Mouse (Mus musculus): Measurements from ENCODE around the gene Col5a1. TPM values are rescaled to one million over a fixed set of nuclear protein-coding genes. Genes with fewer than 3 reads are reported as not detected.

Col5a1 gene
- polyA plus RNA-seq, 1 experiment, result not detected

DNA sequence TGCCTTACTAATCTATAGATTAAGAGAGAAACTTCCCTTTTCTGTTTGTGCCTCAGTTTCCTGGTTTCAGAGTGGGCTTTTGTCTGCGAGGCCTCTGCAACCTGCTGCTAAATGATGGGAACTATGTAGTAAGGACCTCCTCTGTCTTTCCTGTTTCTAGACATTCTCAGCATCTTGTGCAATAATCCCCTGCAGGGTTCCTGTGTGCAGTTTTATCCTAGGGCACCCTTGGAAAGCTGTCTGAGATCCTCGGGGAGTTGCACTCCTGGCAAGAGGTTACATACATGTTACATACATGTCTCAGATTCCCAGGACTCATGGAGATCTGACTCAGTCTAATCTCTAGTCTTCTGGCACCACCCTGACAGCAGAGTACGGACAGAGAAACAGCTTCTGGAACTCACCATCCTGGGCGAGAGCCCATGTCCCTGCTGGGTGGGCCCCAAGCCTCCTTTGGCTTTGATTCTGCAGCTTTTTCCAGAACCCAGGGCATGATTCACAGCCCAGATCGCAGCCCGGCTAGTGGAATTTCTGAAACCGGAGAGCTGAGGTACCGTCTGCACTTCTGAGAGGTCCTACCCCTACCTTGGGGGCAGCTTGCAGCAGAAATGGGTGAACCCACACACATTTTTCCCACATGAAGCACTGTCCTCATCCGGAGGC lies 24.5 kb upstream of the Col5a1 start:
- H3K27ac ChIP-seq (ENCODE audit: insufficient read depth, low read depth, low read length), result no peak overlapping the region
- 79% methylated on average over 9 of the region's 9 CpGs for WGBS
- TF ChIP-seq POLR2A (IDR thresholded peaks at IDR 0.05; ENCODE audit: insufficient read depth, low read depth, low read length) (no peak), CTCF (IDR thresholded peaks at IDR 0.05; ENCODE audit: insufficient read depth, low read depth, low read length) (no peak)
- peaks cover 17% of the 10 kb centered on the region for H3K4me1 ChIP-seq (ENCODE audit: control insufficient read depth, insufficient read depth, low read length)
- no peak overlapping the region for H3K4me3 ChIP-seq (ENCODE audit: insufficient read depth, low read depth, low read length)

DNA sequence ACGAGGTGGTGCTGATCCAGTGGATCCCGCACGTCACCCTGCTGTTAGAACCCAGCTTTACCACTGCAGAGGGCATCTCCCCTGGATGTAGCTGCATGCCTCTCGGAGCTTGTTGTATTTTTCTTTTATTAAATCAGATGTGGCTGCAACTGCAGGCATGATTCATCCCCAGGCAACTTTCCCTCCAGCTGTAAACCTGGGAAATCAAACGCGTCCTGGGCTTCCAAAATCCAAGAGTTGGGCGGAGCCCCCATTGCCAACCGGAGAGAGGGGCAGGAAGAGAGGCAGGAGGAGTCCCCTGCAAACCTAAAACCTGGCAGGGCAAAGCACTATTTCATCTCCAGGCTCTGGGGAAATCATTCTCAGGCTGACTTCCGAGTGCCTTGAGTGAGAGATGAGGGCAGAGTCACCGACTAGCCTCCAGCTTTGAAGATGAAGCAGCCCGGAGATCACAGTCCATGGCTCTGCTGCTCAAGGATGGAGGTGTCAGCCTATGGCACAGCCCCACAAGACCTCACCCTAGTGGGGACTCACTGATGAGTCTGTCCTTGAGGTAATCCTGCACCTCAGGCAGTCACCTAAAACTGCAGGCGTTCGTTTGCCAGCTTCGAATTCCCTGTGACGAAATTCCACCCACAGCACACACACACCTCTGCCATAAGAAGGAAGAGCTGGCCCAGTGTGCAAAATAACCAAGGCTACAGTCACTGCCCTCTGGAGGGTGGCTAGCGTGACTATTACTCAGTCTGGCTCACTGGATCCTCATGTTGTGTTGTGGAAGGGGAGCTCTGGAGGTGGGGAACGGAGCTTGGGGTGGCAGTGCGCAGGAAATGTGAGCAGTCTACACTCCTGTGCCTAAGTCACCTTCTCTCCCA lies 21.5 kb upstream of the Col5a1 start:
- 73% methylated on average over 18 of the region's 18 CpGs for WGBS
- no peak for TF ChIP-seq POLR2A (IDR thresholded peaks at IDR 0.05; ENCODE audit: insufficient read depth, low read depth, low read length)
- no peak for TF ChIP-seq CTCF (IDR thresholded peaks at IDR 0.05; ENCODE audit: insufficient read depth, low read depth, low read length)
- peaks cover 4% of the 10 kb centered on the region; the same call in 1 of the 2 replicates for H3K4me1 ChIP-seq (ENCODE audit: control insufficient read depth, insufficient read depth, low read length)
- H3K27ac ChIP-seq (ENCODE audit: insufficient read depth, low read depth, low read length), result no peak overlapping the region
- no peak overlapping the region for H3K4me3 ChIP-seq (ENCODE audit: insufficient read depth, low read depth, low read length)

GRCm38 (mm10) chr2:27870586-27870985 lies 15.6 kb upstream of the Col5a1 start:
- Histone ChIP-seq H3K4me1 (ENCODE audit: control insufficient read depth, insufficient read depth, low read length) (no peaks in the 10 kb centered on the region; the same call in 1 of the 2 replicates), H3K4me3 (ENCODE audit: insufficient read depth, low read depth, low read length) (no peak overlapping the region), H3K27ac (ENCODE audit: insufficient read depth, low read depth, low read length) (no peak overlapping the region)
- no peak for TF ChIP-seq POLR2A (IDR thresholded peaks at IDR 0.05; ENCODE audit: insufficient read depth, low read depth, low read length)
- TF ChIP-seq CTCF (IDR thresholded peaks at IDR 0.05; ENCODE audit: insufficient read depth, low read depth, low read length), result no peak
- WGBS, result 100% methylated on average over 1 of the region's 1 CpGs

DNA sequence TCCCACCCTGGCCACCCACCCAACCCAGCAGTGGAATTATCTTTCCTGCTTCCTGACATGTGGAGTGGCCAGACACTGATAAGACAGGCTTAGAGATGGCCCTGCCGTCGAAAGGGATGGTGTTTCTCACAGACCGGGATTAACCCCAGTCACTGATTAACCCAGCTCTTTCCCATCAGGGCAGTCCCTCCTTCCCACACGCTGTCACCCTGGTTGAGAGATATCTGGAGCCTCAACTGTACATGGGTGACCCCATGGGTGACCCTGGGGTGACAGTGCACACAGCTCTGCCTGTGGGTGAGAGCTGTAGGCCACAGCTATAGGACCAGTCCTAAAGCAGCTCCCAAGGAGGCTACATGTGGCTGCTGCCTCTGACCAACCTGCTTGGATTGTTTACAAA lies 15.2 kb upstream of the Col5a1 start:
- no peak for TF ChIP-seq POLR2A (IDR thresholded peaks at IDR 0.05; ENCODE audit: insufficient read depth, low read depth, low read length)
- TF ChIP-seq CTCF (IDR thresholded peaks at IDR 0.05; ENCODE audit: insufficient read depth, low read depth, low read length), result no peak
- no peak overlapping the region for H3K27ac ChIP-seq (ENCODE audit: insufficient read depth, low read depth, low read length)
- no peak overlapping the region for H3K4me3 ChIP-seq (ENCODE audit: insufficient read depth, low read depth, low read length)
- no peaks in the 10 kb centered on the region; the same call in 1 of the 2 replicates for H3K4me1 ChIP-seq (ENCODE audit: control insufficient read depth, insufficient read depth, low read length)
- 81% methylated on average over 4 of the region's 4 CpGs for WGBS

- TF ChIP-seq POLR2A (IDR thresholded peaks at IDR 0.05; ENCODE audit: insufficient read depth, low read depth, low read length), result no peak
- TF ChIP-seq CTCF (IDR thresholded peaks at IDR 0.05; ENCODE audit: insufficient read depth, low read depth, low read length), result no peak
Observed at GRCm38 (mm10) chr2:27872276-27872675, 13.9 kb upstream of the Col5a1 start.

DNA sequence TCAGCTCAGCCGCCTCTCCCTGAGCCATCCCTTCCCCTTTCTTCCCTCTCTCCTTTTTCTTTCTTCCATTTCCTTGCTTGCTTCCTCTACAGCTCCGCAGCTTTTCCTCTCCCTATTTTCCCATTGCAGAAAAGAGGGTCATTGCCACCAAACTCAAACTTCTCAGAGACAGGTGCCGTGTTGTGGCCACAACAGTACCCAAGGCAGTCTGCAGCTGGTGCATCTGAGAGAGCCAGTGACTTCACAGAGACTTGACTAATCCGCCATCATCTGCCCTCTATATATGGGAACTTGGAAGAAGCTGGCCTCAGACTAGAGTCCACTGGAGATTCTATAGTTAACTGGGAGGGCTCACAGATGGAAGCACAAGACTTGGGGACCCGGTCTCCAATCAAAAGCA lies 13.2 kb upstream of the Col5a1 start:
- 89% methylated on average over 5 of the region's 5 CpGs for WGBS
- H3K4me1 ChIP-seq (ENCODE audit: control insufficient read depth, insufficient read depth, low read length), result no peaks in the 10 kb centered on the region; the same call in 1 of the 2 replicates
- TF ChIP-seq POLR2A (IDR thresholded peaks at IDR 0.05; ENCODE audit: insufficient read depth, low read depth, low read length) (no peak), CTCF (IDR thresholded peaks at IDR 0.05; ENCODE audit: insufficient read depth, low read depth, low read length) (no peak)
- no peak overlapping the region for H3K27ac ChIP-seq (ENCODE audit: insufficient read depth, low read depth, low read length)
- no peak overlapping the region for H3K4me3 ChIP-seq (ENCODE audit: insufficient read depth, low read depth, low read length)

More at GRCm38 (mm10) chr2:27872276-27872675, 13.9 kb upstream of the Col5a1 start:
- 76% methylated on average over 3 of the region's 3 CpGs for WGBS
- H3K27ac ChIP-seq (ENCODE audit: insufficient read depth, low read depth, low read length), result no peak overlapping the region
- no peak overlapping the region for H3K4me3 ChIP-seq (ENCODE audit: insufficient read depth, low read depth, low read length)
- no peaks in the 10 kb centered on the region; the same call in 1 of the 2 replicates for H3K4me1 ChIP-seq (ENCODE audit: control insufficient read depth, insufficient read depth, low read length)

GRCm38 (mm10) chr2:27874596-27874995 lies 11.6 kb upstream of the Col5a1 start:
- Histone ChIP-seq H3K4me3 (ENCODE audit: insufficient read depth, low read depth, low read length) (no peak overlapping the region), H3K27ac (ENCODE audit: insufficient read depth, low read depth, low read length) (no peak overlapping the region), H3K4me1 (ENCODE audit: control insufficient read depth, insufficient read depth, low read length) (no peaks in the 10 kb centered on the region; the same call in 1 of the 2 replicates)
- no peak for TF ChIP-seq POLR2A (IDR thresholded peaks at IDR 0.05; ENCODE audit: insufficient read depth, low read depth, low read length)
- no peak for TF ChIP-seq CTCF (IDR thresholded peaks at IDR 0.05; ENCODE audit: insufficient read depth, low read depth, low read length)
- 84% methylated on average over 3 of the region's 3 CpGs for WGBS

DNA sequence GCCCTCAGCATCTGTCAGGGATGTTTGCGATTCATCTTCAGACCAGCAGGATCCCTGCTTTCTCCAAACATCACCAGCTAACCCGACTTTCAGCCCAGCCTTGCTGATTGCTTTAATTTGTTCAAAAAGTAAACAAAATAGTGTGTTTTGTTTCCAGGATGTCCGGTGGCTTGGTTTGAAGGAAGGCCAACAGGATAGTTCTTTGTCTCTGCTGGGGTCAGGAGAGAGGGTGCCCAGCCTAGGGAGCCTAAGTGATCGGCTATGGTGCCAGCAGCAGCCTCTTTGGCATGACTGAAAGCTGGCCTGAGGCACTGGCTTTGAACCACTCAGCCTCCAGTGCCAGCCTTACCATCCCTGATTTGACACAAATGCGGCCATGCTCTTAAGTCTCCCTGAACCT lies 11.0 kb upstream of the Col5a1 start:
- TF ChIP-seq CTCF (IDR thresholded peaks at IDR 0.05; ENCODE audit: insufficient read depth, low read depth, low read length) (no peak), POLR2A (IDR thresholded peaks at IDR 0.05; ENCODE audit: insufficient read depth, low read depth, low read length) (no peak)
- H3K4me1 ChIP-seq (ENCODE audit: control insufficient read depth, insufficient read depth, low read length), result no peaks in the 10 kb centered on the region; the same call in 1 of the 2 replicates
- H3K27ac ChIP-seq (ENCODE audit: insufficient read depth, low read depth, low read length), result no peak overlapping the region
- 75% methylated on average over 5 of the region's 5 CpGs for WGBS
- H3K4me3 ChIP-seq (ENCODE audit: insufficient read depth, low read depth, low read length), result no peak overlapping the region

GRCm38 (mm10) chr2:27875786-27876185 lies 10.4 kb upstream of the Col5a1 start:
- Histone ChIP-seq H3K27ac (ENCODE audit: insufficient read depth, low read depth, low read length) (no peak overlapping the region), H3K4me3 (ENCODE audit: insufficient read depth, low read depth, low read length) (no peak overlapping the region), H3K4me1 (ENCODE audit: control insufficient read depth, insufficient read depth, low read length) (no peaks in the 10 kb centered on the region; the same call in 1 of the 2 replicates)
- TF ChIP-seq CTCF (IDR thresholded peaks at IDR 0.05; ENCODE audit: insufficient read depth, low read depth, low read length) (no peak), POLR2A (IDR thresholded peaks at IDR 0.05; ENCODE audit: insufficient read depth, low read depth, low read length) (no peak)
- WGBS, result 89% methylated on average over 5 of the region's 5 CpGs

All from olfactory bulb, adult 2 months (tissue).